Mouse (Mus musculus) forebrain, embryonic 15.5 days (tissue): Measurements from ENCODE around the gene Trak1. TPM values are rescaled to one million over a fixed set of nuclear protein-coding genes. Genes with fewer than 3 reads are reported as not detected.
A peak's percentile ranks its signal among the peaks of the same experiment; 100 is the strongest.

Source experiments
- ATAC-seq: fragments of 200-750 bp; cut with Nextera tagmentation; replicated peaks from 2 replicates; pipeline ENCODE4 v1.8.0; 2017; ENCODE audit warnings: mild to moderate bottlenecking, moderate TSS enrichment, moderate library complexity
- H3K27ac ChIP-seq: fragments of 300-500 bp; sonication (generic); replicated peaks from 2 replicates; pipeline ENCODE4 v1.5.1; 2015; ENCODE audit warnings: mild to moderate bottlenecking, inconsistent platforms
- H3K27me3 ChIP-seq: fragments of 300-500 bp; sonication (generic); 2 replicates; pipeline ENCODE4 v1.6.1; 2015; ENCODE audit warnings: inconsistent platforms
- H3K36me3 ChIP-seq: fragments of 300-500 bp; sonication (generic); 2 replicates; pipeline ENCODE4 v1.6.1; 2015; ENCODE audit warnings: mild to moderate bottlenecking, inconsistent platforms
- H3K4me1 ChIP-seq: fragments of 300-500 bp; sonication (generic); 2 replicates; pipeline ENCODE4 v1.6.1; 2015; ENCODE audit warnings: inconsistent platforms
- H3K4me2 ChIP-seq: fragments of 300-500 bp; sonication (generic); replicated peaks from 2 replicates; pipeline ENCODE4 v1.6.1; 2015; ENCODE audit warnings: mild to moderate bottlenecking, inconsistent platforms
- H3K4me3 ChIP-seq: fragments of 300-500 bp; sonication (generic); 2 replicates; pipeline ENCODE4 v1.5.1; 2015; ENCODE audit warnings: mild to moderate bottlenecking, inconsistent platforms
- H3K9ac ChIP-seq: fragments of 300-500 bp; sonication (generic); replicated peaks from 2 replicates; pipeline ENCODE4 v1.6.1; 2015; ENCODE audit warnings: mild to moderate bottlenecking, inconsistent platforms
- H3K9me3 ChIP-seq: fragments of 300-500 bp; sonication (generic); 2 replicates; pipeline ENCODE4 v1.6.1; 2016; ENCODE audit warnings: inconsistent platforms
- WGBS: fragments of 180-500 bp; shearing (Covaris S2); methylation state at CpG from one replicate; pipeline ENCODE4 v1.1.7; 2015; ENCODE audit warnings: mixed read lengths; 5-methylcytosine and 5-hydroxymethylcytosine counted together
- polyA plus RNA-seq: library from polyadenylated mRNA; unstranded; fragments of >200 nt; fragmentation: Nextera tagmentation; extraction: Ambion mirVana; gene quantifications from 2 replicates; pipeline ENCODE4 v1.2.1, GENCODE M21; 2015

Gene Trak1
- polyA plus RNA-seq, 1 experiment from 2014 or later = 75.8 TPM

GRCm38 (mm10) chr9:121505346-121505745 is 208.0 kb downstream of the Trak1 start:
- no peaks in the 10 kb centered on the region for H3K36me3 ChIP-seq
- no peak overlapping the region for H3K9ac ChIP-seq
- ATAC-seq = 0 out of 2 replicates have a peak, but pooled peaks have one; percentile 16
- 79% methylated on average over 8 of the region's 8 CpGs for WGBS
- H3K9me3 ChIP-seq = no peaks in the 10 kb centered on the region
- H3K4me2 ChIP-seq = no peak overlapping the region
- peaks cover 24% of the 10 kb centered on the region for H3K4me1 ChIP-seq
- H3K27ac ChIP-seq = peak overlapping the region; percentile 73
- no peak overlapping the region for H3K4me3 ChIP-seq
- H3K27me3 ChIP-seq = no peaks in the 10 kb centered on the region

- Histone ChIP-seq H3K9ac (no peak overlapping the region), H3K9me3 (no peaks in the 10 kb centered on the region), H3K27ac (peak overlapping the region; percentile 73), H3K36me3 (no peaks in the 10 kb centered on the region), H3K4me1 (peaks cover 24% of the 10 kb centered on the region), H3K4me2 (no peak overlapping the region), H3K27me3 (no peaks in the 10 kb centered on the region), H3K4me3 (no peak overlapping the region)
- ATAC-seq = no peak
- WGBS = 48% methylated on average over 8 of the region's 8 CpGs
Measured at GRCm38 (mm10) chr9:121506478-121507180, 209.3 kb downstream of the Trak1 start.

DNA sequence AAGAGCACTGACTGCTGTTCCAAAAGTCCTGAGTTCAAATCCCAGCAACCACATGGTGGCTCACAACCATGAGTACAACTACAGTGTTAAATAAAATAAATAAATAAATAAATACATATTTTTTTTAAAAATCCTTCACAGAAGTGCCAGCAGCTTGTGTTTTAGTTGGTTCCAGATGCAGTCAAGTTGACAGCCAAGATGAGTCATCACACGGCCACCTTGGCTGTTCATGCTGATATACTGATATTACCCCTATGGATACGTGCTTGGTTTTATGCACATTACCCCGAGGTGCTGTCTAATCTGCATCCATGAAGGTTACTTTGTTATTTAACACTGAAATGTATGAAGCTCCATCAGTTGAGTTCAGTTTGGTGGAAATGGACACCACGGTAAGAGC is 214.6 kb downstream of the Trak1 start:
- H3K4me3 ChIP-seq = no peak overlapping the region
- 89% methylated on average over 4 of the region's 4 CpGs for WGBS
- no peak overlapping the region for H3K9ac ChIP-seq
- H3K36me3 ChIP-seq = no peaks in the 10 kb centered on the region
- H3K4me1 ChIP-seq = peaks cover 3% of the 10 kb centered on the region; the same call in 1 of the 2 replicates
- H3K27me3 ChIP-seq = no peaks in the 10 kb centered on the region
- no peaks in the 10 kb centered on the region for H3K9me3 ChIP-seq
- ATAC-seq = no peak
- H3K27ac ChIP-seq = no peak overlapping the region
- no peak overlapping the region for H3K4me2 ChIP-seq

GRCm38 (mm10) chr9:121514462-121514861 is 217.2 kb downstream of the Trak1 start:
- ATAC-seq = no peak
- 88% methylated on average over 5 of the region's 5 CpGs for WGBS
- no peaks in the 10 kb centered on the region for H3K36me3 ChIP-seq
- H3K9me3 ChIP-seq = no peaks in the 10 kb centered on the region
- H3K4me2 ChIP-seq = no peak overlapping the region
- H3K27me3 ChIP-seq = no peaks in the 10 kb centered on the region
- no peak overlapping the region for H3K27ac ChIP-seq
- no peaks in the 10 kb centered on the region for H3K4me1 ChIP-seq
- no peak overlapping the region for H3K4me3 ChIP-seq
- no peak overlapping the region for H3K9ac ChIP-seq

DNA sequence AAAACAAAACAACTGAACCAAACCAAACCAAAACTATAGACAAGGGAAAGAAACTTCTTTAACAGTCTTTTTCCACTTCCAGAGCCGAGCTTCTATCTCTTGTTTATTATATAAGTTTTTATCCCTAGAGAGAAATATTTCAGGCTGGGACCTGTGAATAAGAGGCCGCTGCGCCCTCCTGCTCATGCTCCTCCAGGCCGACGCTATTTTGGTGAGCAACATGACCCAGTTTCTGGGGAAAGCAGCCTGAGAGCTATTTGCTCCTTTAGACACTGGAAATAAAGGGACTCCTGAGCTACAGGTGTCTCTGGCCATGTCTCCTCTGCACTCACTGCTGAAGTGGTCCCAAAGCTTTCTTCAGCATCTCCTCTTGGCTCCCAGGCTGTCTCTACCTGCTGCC is 222.7 kb downstream of the Trak1 start:
- H3K36me3 ChIP-seq = no peaks in the 10 kb centered on the region
- no peak overlapping the region for H3K9ac ChIP-seq
- H3K9me3 ChIP-seq = no peaks in the 10 kb centered on the region
- H3K4me1 ChIP-seq = no peaks in the 10 kb centered on the region; the same call in 1 of the 2 replicates
- H3K4me3 ChIP-seq = no peak overlapping the region
- H3K4me2 ChIP-seq = no peak overlapping the region
- WGBS = 89% methylated on average over 5 of the region's 5 CpGs
- H3K27ac ChIP-seq = no peak overlapping the region
- no peak for ATAC-seq
- H3K27me3 ChIP-seq = no peaks in the 10 kb centered on the region

Other genes with a start within 250 kb of the Trak1 start
- 127 and 134 TPM in 2 replicates for gene Ulk4, start 20.3 kb upstream of the Trak1 start, polyA plus RNA-seq
- 30.0 and 35.0 TPM in 2 replicates for gene Cck, start 198.2 kb downstream of the Trak1 start, polyA plus RNA-seq